Mouse (Mus musculus) intestine, embryonic 16.5 days (tissue): ENCODE measurements around the gene Gm20388. TPM values are rescaled to one million over a fixed set of nuclear protein-coding genes. Genes with fewer than 3 reads are reported as not detected.

Experiments
- ATAC-seq: fragments of 200-750 bp; cut with Nextera tagmentation; 2 replicates; pipeline ENCODE4 v1.8.0; 2017; ENCODE audit warnings: moderate TSS enrichment, moderate library complexity
- H3K27ac ChIP-seq: fragments of 300-500 bp; sonication (generic); 2 replicates; pipeline ENCODE4 v1.5.1; 2014; ENCODE audit warnings: mild to moderate bottlenecking, low read length
- H3K27me3 ChIP-seq: fragments of 300-500 bp; sonication (generic); replicated peaks from 2 replicates; pipeline ENCODE4 v1.6.1; 2014; ENCODE audit warnings: low read length, control low read depth, mixed read lengths; ENCODE audit not compliant: control insufficient read depth, insufficient read depth
- H3K36me3 ChIP-seq: fragments of 300-500 bp; sonication (generic); 2 replicates; pipeline ENCODE4 v1.6.1; 2014; ENCODE audit warnings: low read length, control low read depth; ENCODE audit not compliant: control insufficient read depth, insufficient read depth
- H3K4me1 ChIP-seq: fragments of 300-500 bp; sonication (generic); 2 replicates; pipeline ENCODE4 v1.6.1; 2014; ENCODE audit warnings: low read length, control low read depth, mixed read lengths; ENCODE audit not compliant: control insufficient read depth, insufficient read depth
- H3K4me2 ChIP-seq: fragments of 300-500 bp; sonication (generic); 2 replicates; pipeline ENCODE4 v1.6.1; 2014; ENCODE audit warnings: low read depth, low read length, control low read depth
- H3K4me3 ChIP-seq: fragments of 300-500 bp; sonication (generic); 2 replicates; pipeline ENCODE4 v1.5.1; 2014; ENCODE audit warnings: mild to moderate bottlenecking, low read length
- H3K9ac ChIP-seq: fragments of 300-500 bp; sonication (generic); 2 replicates; pipeline ENCODE4 v1.6.1; 2014; ENCODE audit warnings: low read depth, low read length
- H3K9me3 ChIP-seq: fragments of 300-500 bp; sonication (generic); 2 replicates; pipeline ENCODE4 v1.6.1; 2016; ENCODE audit warnings: low read length, control low read depth; ENCODE audit not compliant: control insufficient read depth
- WGBS: fragments of 180-500 bp; shearing (Covaris S2); extraction: QIAGEN DNeasy Blood & Tissue Kit; methylation state at CpG from one replicate; pipeline ENCODE4 v1.1.7; 2014; 5-methylcytosine and 5-hydroxymethylcytosine counted together
- polyA plus RNA-seq: library from polyadenylated mRNA; unstranded; fragments of >200 nt; fragmentation: Nextera tagmentation; extraction: Ambion mirVana; gene quantifications from 2 replicates; pipeline ENCODE4 v1.2.1, GENCODE M21; 2015

The Gm20388 gene
- polyA plus RNA-seq, 1 experiment from 2014 or later = 5.8 TPM

DNA sequence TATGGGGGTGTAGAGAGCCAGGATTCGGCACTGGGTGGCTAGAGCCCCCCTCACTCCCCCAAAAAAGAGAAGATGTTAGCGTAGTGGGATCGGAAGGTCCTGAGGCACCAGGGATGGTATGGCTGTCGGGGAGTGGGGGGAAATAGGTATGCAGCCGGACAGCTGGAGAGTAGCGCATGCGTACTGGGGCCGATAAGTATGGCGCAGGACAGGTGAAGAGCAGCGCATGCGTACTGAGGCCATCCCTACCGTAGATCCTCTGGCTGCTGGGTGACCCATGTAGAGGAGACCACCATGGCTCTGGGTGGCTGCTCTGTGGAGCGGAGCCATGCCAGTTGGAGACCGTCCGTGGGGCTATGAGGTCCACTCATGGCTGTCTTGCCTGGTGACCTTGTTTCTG lies 585.8 kb downstream of the Gm20388 start:
- Histone ChIP-seq H3K4me1 (peaks cover 88% of the 10 kb centered on the region), H3K4me3 (no peak overlapping the region), H3K27me3 (no peaks in the 10 kb centered on the region), H3K4me2 (no peak overlapping the region), H3K36me3 (no peaks in the 10 kb centered on the region), H3K9me3 (no peaks in the 10 kb centered on the region), H3K27ac (no peak overlapping the region), H3K9ac (no peak overlapping the region)
- ATAC-seq = no peak
- 98% methylated on average over 15 of the region's 15 CpGs for WGBS

- Histone ChIP-seq H3K27me3 (no peaks in the 10 kb centered on the region), H3K4me3 (no peak overlapping the region), H3K4me2 (peak overlapping the region; percentile 19; the same call in 1 of the 2 replicates), H3K27ac (peak overlapping the region; percentile 53), H3K36me3 (no peaks in the 10 kb centered on the region), H3K4me1 (peaks cover 78% of the 10 kb centered on the region), H3K9ac (peak overlapping the region; percentile 27), H3K9me3 (no peaks in the 10 kb centered on the region)
- WGBS = 45% methylated on average over 11 of the region's 11 CpGs
- no peak for ATAC-seq
Observed at GRCm38 (mm10) chr8:120497503-120497946, 586.9 kb downstream of the Gm20388 start.

GRCm38 (mm10) chr8:120498349-120498831 lies 587.7 kb downstream of the Gm20388 start:
- H3K36me3 ChIP-seq = no peaks in the 10 kb centered on the region
- no peaks in the 10 kb centered on the region for H3K27me3 ChIP-seq
- peak overlapping the region; percentile 27 for H3K9ac ChIP-seq
- H3K4me3 ChIP-seq = no peak overlapping the region
- 23% methylated on average over 4 of the region's 4 CpGs for WGBS
- peak overlapping the region; percentile 53; the same call in 1 of the 2 replicates for H3K27ac ChIP-seq
- H3K9me3 ChIP-seq = no peaks in the 10 kb centered on the region
- H3K4me1 ChIP-seq = peaks cover 73% of the 10 kb centered on the region
- peak; percentile 47 for ATAC-seq
- H3K4me2 ChIP-seq = peak overlapping the region; percentile 19; the same call in 1 of the 2 replicates

GRCm38 (mm10) chr8:120498926-120499605 lies 588.4 kb downstream of the Gm20388 start:
- H3K9ac ChIP-seq = 0 out of 2 replicates have a peak overlapping the region, but pooled peaks have one; percentile 2
- no peaks in the 10 kb centered on the region for H3K9me3 ChIP-seq
- peak; percentile 87 for ATAC-seq
- H3K4me3 ChIP-seq = peak overlapping the region; percentile 7; the same call in 1 of the 2 replicates
- WGBS = 24% methylated on average over 9 of the region's 9 CpGs
- no peaks in the 10 kb centered on the region for H3K36me3 ChIP-seq
- H3K4me1 ChIP-seq = peaks cover 71% of the 10 kb centered on the region
- H3K27ac ChIP-seq = peak overlapping the region; percentile 69
- H3K4me2 ChIP-seq = peak overlapping the region; percentile 19
- no peaks in the 10 kb centered on the region for H3K27me3 ChIP-seq

GRCm38 (mm10) chr8:120500701-120501261 lies 590.1 kb downstream of the Gm20388 start:
- Histone ChIP-seq H3K4me3 (no peak overlapping the region), H3K9me3 (no peaks in the 10 kb centered on the region), H3K9ac (peak overlapping the region; percentile 25; the same call in 1 of the 2 replicates), H3K27ac (no peak overlapping the region), H3K4me2 (no peak overlapping the region), H3K4me1 (peaks cover 71% of the 10 kb centered on the region), H3K36me3 (no peaks in the 10 kb centered on the region), H3K27me3 (no peaks in the 10 kb centered on the region)
- no peak for ATAC-seq
- WGBS = 70% methylated on average over 8 of the region's 8 CpGs

- Histone ChIP-seq H3K4me1 (peaks cover 77% of the 10 kb centered on the region), H3K36me3 (no peaks in the 10 kb centered on the region), H3K9ac (0 out of 2 replicates have a peak overlapping the region, but pooled peaks have one; percentile 25), H3K9me3 (no peaks in the 10 kb centered on the region), H3K27me3 (no peaks in the 10 kb centered on the region), H3K4me3 (no peak overlapping the region), H3K4me2 (no peak overlapping the region), H3K27ac (no peak overlapping the region)
- 85% methylated on average over 5 of the region's 5 CpGs for WGBS
- no peak for ATAC-seq
Observed at GRCm38 (mm10) chr8:120501426-120501825, 590.8 kb downstream of the Gm20388 start.

DNA sequence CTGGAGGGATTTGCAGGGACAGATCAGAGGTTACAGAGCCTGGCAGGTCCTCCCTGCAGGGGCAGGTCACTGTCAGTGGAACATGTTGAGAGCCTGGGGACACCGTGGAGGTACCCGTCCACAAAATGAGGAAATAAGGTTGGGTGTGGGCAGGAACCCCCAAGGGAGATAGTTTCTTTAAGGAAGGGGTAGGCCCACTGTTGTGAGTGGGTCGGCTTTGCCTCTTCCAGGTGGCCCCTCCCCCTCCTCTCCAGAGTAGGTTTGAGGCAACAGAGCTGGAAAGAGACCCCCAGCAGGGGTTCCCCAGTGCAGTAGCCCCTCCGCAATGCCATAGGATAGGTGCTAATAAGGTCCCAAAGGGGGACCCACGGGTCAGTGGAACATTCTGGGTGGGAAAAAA lies 591.8 kb downstream of the Gm20388 start:
- WGBS = 47% methylated on average over 5 of the region's 5 CpGs
- Histone ChIP-seq H3K9me3 (no peaks in the 10 kb centered on the region), H3K36me3 (no peaks in the 10 kb centered on the region), H3K4me3 (no peak overlapping the region), H3K9ac (no peak overlapping the region), H3K4me2 (no peak overlapping the region), H3K27ac (no peak overlapping the region), H3K27me3 (no peaks in the 10 kb centered on the region), H3K4me1 (peaks cover 76% of the 10 kb centered on the region)
- ATAC-seq = no peak

DNA sequence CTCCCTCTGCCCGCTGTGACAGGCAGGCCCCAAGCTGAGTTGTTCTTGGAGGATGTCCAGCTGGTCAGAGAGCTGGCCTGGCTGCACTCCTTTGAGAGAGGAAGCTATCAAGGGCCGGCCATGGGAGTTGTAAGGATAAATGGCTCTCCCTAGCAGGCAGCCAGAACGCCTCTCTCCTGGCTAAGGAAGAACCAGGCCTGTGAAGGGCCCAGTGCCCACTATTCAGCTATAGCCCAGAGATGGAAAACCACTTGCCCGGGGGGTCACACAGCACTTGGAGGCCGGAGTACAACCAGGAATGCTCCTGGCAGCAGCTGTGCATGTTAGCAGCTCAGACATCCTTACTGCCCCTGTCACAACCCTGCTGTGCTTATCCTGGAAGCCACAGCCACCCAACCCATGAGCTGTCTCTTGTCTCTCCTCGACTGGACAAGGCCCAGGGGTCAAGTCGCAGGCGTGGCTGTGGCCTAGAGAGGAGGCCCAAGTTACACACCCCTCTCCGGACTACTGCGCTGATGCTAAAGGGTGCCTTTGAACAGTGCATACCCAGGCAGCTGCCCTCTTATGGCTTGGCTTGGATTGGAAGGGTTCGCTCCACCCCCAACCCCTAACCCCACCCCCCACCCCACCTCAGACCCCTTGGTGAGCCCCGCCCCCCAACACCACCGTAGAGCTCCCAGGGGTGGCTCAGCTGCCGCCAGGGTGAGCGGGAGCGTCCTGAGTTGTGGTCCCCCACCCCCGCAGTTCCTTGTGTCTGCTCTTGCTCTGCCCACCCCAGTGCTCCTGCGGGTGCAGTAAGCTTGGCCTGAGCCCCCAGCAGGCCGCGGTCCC lies 593.8 kb downstream of the Gm20388 start:
- H3K9ac ChIP-seq = peak overlapping the region; percentile 49
- no peaks in the 10 kb centered on the region for H3K27me3 ChIP-seq
- H3K27ac ChIP-seq = peak overlapping the region; percentile 30; the same call in 1 of the 2 replicates
- 23% methylated on average over 20 of the region's 20 CpGs for WGBS
- no peak overlapping the region for H3K4me3 ChIP-seq
- H3K9me3 ChIP-seq = no peaks in the 10 kb centered on the region
- H3K4me2 ChIP-seq = peak overlapping the region; percentile 35
- peaks cover 75% of the 10 kb centered on the region for H3K4me1 ChIP-seq
- no peak for ATAC-seq
- no peaks in the 10 kb centered on the region for H3K36me3 ChIP-seq

GRCm38 (mm10) chr8:120505082-120505511 lies 594.5 kb downstream of the Gm20388 start:
- Histone ChIP-seq H3K9me3 (no peaks in the 10 kb centered on the region), H3K27ac (0 out of 2 replicates have a peak overlapping the region, but pooled peaks have one; percentile 7), H3K4me1 (peaks cover 77% of the 10 kb centered on the region), H3K4me2 (peak overlapping the region; percentile 35), H3K4me3 (no peak overlapping the region), H3K36me3 (no peaks in the 10 kb centered on the region), H3K27me3 (no peaks in the 10 kb centered on the region), H3K9ac (peak overlapping the region; percentile 49)
- 8% methylated on average over 19 of the region's 19 CpGs for WGBS
- ATAC-seq = no peak
